Mouse (Mus musculus): ENCODE measurements around the gene Arsa. TPM values are rescaled to one million over a fixed set of nuclear protein-coding genes. Genes with fewer than 3 reads are reported as not detected.

The Arsa gene
- polyA plus RNA-seq, 1 experiment, result 43.0 TPM

DNA sequence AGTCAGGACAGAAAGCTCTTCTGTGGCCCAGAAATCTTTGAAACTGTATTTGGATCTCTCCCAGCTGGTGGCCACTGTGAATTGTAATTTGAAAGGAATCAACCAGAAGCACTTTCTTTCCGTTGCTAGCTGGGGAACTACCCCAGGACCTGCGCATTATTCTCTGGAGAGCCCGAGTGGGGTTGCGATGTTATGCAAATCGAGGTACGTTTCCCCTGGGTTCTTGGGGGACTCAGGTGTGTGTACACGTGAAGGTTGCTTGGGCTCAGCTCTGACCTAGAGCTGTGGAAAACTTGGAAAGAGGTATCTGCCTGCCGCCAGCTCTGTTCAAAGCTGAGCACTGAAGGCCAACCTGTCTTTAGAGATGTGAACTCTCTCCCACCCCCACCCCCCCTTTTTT, 581 bp upstream of the Arsa start:
- no peak overlapping the region for H3K27ac ChIP-seq (ENCODE audit: control insufficient read depth, insufficient read depth, low read length)
- H3K4me3 ChIP-seq (ENCODE audit: control insufficient read depth, insufficient read depth, low read length), result no peak overlapping the region
- no peak for DNase-seq
- H3K4me1 ChIP-seq (replicated peaks; ENCODE audit: control insufficient read depth, insufficient read depth, low read length), result peaks cover 16% of the 10 kb centered on the region
- WGBS, result 87% methylated on average over 8 of the region's 8 CpGs
- H3K36me3 ChIP-seq (ENCODE audit: control insufficient read depth, insufficient read depth, low read length), result no peaks in the 10 kb centered on the region
- TF ChIP-seq CTCF (IDR thresholded peaks at IDR 0.05; ENCODE audit: borderline replicate concordance, control insufficient read depth, extremely low read depth, insufficient read depth, low read length, poor library complexity) (no peak), POLR2A (IDR thresholded peaks at IDR 0.05; ENCODE audit: control insufficient read depth, extremely low read depth, insufficient read depth, low read length, poor library complexity) (no peak)
- no peaks in the 10 kb centered on the region for H3K27me3 ChIP-seq (ENCODE audit: control insufficient read depth, insufficient read depth, low read length)

GRCm38 (mm10) chr15:89476475-89476815, 780 bp downstream of the Arsa start:
- DNase-seq, result peak; percentile 31
- Histone ChIP-seq H3K36me3 (ENCODE audit: control insufficient read depth, insufficient read depth, low read length) (no peaks in the 10 kb centered on the region), H3K4me1 (replicated peaks; ENCODE audit: control insufficient read depth, insufficient read depth, low read length) (peaks cover 16% of the 10 kb centered on the region)

GRCm38 (mm10) chr15:89475611-89476474, 1.4 kb downstream of the Arsa start:
- Histone ChIP-seq H3K4me3 (ENCODE audit: control insufficient read depth, insufficient read depth, low read length) (peak overlapping the region; percentile 85), H3K4me1 (replicated peaks; ENCODE audit: control insufficient read depth, insufficient read depth, low read length) (peaks cover 16% of the 10 kb centered on the region), H3K36me3 (ENCODE audit: control insufficient read depth, insufficient read depth, low read length) (no peaks in the 10 kb centered on the region), H3K27ac (ENCODE audit: control insufficient read depth, insufficient read depth, low read length) (0 out of 2 replicates have a peak overlapping the region, but pooled peaks have one; percentile 1), H3K27me3 (ENCODE audit: control insufficient read depth, insufficient read depth, low read length) (no peaks in the 10 kb centered on the region)
- DNase-seq, result peak; percentile 93
- peak; percentile 70; the same call in 1 of the 2 replicates for TF ChIP-seq POLR2A (IDR thresholded peaks at IDR 0.05; ENCODE audit: control insufficient read depth, extremely low read depth, insufficient read depth, low read length, poor library complexity)
- TF ChIP-seq CTCF (IDR thresholded peaks at IDR 0.05; ENCODE audit: borderline replicate concordance, control insufficient read depth, extremely low read depth, insufficient read depth, low read length, poor library complexity), result no peak
- 11% methylated on average over 44 of the region's 44 CpGs for WGBS

More at GRCm38 (mm10) chr15:89476475-89476815, 780 bp downstream of the Arsa start:
- Histone ChIP-seq H3K27me3 (ENCODE audit: control insufficient read depth, insufficient read depth, low read length) (no peaks in the 10 kb centered on the region), H3K27ac (ENCODE audit: control insufficient read depth, insufficient read depth, low read length) (0 out of 2 replicates have a peak overlapping the region, but pooled peaks have one; percentile 1), H3K4me3 (ENCODE audit: control insufficient read depth, insufficient read depth, low read length) (peak overlapping the region; percentile 85)
- WGBS, result under 1% methylated on average over 5 of the region's 5 CpGs
- TF ChIP-seq CTCF (IDR thresholded peaks at IDR 0.05; ENCODE audit: borderline replicate concordance, control insufficient read depth, extremely low read depth, insufficient read depth, low read length, poor library complexity), result no peak
- no peak for TF ChIP-seq POLR2A (IDR thresholded peaks at IDR 0.05; ENCODE audit: control insufficient read depth, extremely low read depth, insufficient read depth, low read length, poor library complexity)

DNA sequence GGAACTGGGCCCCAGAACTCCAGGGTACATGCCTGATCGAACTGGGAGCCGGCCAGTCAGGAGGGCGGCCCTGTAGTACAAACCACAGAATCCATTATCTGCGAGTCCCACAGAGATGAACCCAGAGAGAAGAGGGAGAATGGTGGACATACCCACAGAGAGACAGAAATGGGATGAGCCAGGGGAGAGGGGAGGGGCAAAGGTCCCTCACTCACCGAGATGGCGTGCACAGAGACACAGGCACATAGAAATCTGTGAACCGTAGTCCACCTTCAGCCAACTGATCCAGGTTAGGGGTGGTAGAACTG, 2.0 kb downstream of the Arsa start:
- Histone ChIP-seq H3K36me3 (ENCODE audit: control insufficient read depth, insufficient read depth, low read length) (no peaks in the 10 kb centered on the region), H3K27me3 (ENCODE audit: control insufficient read depth, insufficient read depth, low read length) (no peaks in the 10 kb centered on the region), H3K4me3 (ENCODE audit: control insufficient read depth, insufficient read depth, low read length) (no peak overlapping the region; the same call in 1 of the 2 replicates), H3K4me1 (replicated peaks; ENCODE audit: control insufficient read depth, insufficient read depth, low read length) (peaks cover 16% of the 10 kb centered on the region), H3K27ac (ENCODE audit: control insufficient read depth, insufficient read depth, low read length) (no peak overlapping the region)
- 93% methylated on average over 7 of the region's 7 CpGs for WGBS
- no peak for TF ChIP-seq CTCF (IDR thresholded peaks at IDR 0.05; ENCODE audit: borderline replicate concordance, control insufficient read depth, extremely low read depth, insufficient read depth, low read length, poor library complexity)
- no peak for TF ChIP-seq POLR2A (IDR thresholded peaks at IDR 0.05; ENCODE audit: control insufficient read depth, extremely low read depth, insufficient read depth, low read length, poor library complexity)
- no peak for DNase-seq

DNA sequence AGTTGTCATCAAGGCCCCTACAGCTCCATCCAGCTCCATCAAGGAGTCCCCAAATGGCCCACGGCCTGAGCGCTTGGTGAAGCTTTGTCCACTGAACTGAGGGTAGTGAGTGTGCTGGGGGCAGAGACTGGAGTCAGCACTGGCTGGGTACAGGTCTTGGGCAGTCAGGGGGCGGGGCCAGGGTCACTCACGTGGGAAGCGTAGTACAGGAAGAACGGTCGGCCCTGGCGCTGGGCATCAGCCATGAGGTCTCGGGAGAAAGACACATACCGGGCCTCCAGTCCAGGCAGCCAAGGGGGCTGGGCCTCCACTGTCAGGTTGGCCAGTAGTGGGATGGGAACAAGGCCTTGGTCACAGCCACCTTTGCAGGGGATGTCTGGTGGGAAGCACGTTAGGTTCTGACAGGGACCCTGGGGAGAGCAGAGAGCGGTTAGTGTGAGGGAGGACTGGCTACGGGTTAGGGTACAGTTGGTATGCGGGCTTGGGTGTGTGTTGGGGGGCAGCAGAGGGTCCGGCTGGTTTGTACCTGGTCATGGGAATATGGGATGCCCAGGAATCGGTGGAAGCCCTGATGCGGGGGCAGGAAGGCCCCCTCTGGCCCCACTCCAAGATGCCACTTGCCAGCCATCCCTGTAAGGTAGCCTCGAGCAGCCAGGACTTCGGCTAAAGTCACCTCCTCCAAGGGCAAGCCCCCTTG, 2.5 kb downstream of the Arsa start:
- TF ChIP-seq CTCF (IDR thresholded peaks at IDR 0.05; ENCODE audit: borderline replicate concordance, control insufficient read depth, extremely low read depth, insufficient read depth, low read length, poor library complexity), result no peak
- no peak for TF ChIP-seq POLR2A (IDR thresholded peaks at IDR 0.05; ENCODE audit: control insufficient read depth, extremely low read depth, insufficient read depth, low read length, poor library complexity)
- peaks cover 16% of the 10 kb centered on the region for H3K4me1 ChIP-seq (replicated peaks; ENCODE audit: control insufficient read depth, insufficient read depth, low read length)
- H3K4me3 ChIP-seq (ENCODE audit: control insufficient read depth, insufficient read depth, low read length), result no peak overlapping the region
- 98% methylated on average over 19 of the region's 19 CpGs for WGBS
- DNase-seq, result no peak
- H3K27ac ChIP-seq (ENCODE audit: control insufficient read depth, insufficient read depth, low read length), result no peak overlapping the region
- no peaks in the 10 kb centered on the region for H3K36me3 ChIP-seq (ENCODE audit: control insufficient read depth, insufficient read depth, low read length)
- no peaks in the 10 kb centered on the region for H3K27me3 ChIP-seq (ENCODE audit: control insufficient read depth, insufficient read depth, low read length)

DNA sequence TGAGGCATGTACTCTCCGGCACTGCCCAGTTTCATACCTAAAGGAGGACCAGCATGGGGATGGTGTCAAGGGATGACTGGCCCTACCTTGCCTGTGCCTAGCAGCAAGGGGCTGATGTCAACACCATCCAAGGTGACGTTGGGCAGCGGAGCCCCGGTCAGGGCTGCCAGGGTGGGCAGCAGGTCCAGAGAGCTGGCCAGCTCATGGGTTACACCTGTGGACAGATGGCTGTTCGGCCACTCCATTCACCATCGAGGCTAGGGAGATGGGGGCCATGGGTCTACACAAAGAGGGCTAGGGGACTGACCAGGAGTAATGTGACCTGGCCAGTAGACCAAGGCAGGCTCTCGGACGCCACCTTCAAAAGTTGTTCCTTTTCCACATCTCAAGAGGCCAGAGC, 3.3 kb downstream of the Arsa start:
- TF ChIP-seq POLR2A (IDR thresholded peaks at IDR 0.05; ENCODE audit: control insufficient read depth, extremely low read depth, insufficient read depth, low read length, poor library complexity) (no peak), CTCF (IDR thresholded peaks at IDR 0.05; ENCODE audit: borderline replicate concordance, control insufficient read depth, extremely low read depth, insufficient read depth, low read length, poor library complexity) (no peak)
- H3K27ac ChIP-seq (ENCODE audit: control insufficient read depth, insufficient read depth, low read length), result no peak overlapping the region
- H3K4me3 ChIP-seq (ENCODE audit: control insufficient read depth, insufficient read depth, low read length), result no peak overlapping the region
- no peaks in the 10 kb centered on the region for H3K36me3 ChIP-seq (ENCODE audit: control insufficient read depth, insufficient read depth, low read length)
- H3K4me1 ChIP-seq (replicated peaks; ENCODE audit: control insufficient read depth, insufficient read depth, low read length), result peaks cover 16% of the 10 kb centered on the region
- WGBS, result 98% methylated on average over 8 of the region's 8 CpGs
- DNase-seq, result no peak
- H3K27me3 ChIP-seq (ENCODE audit: control insufficient read depth, insufficient read depth, low read length), result no peaks in the 10 kb centered on the region

All from thymus, adult 2 months (tissue).